Mouse (Mus musculus) olfactory bulb, adult 2 months (tissue): Measurements from ENCODE around the gene Slc27a3.

Experiments used
- CTCF ChIP-seq: fragments of 200-500 bp; IDR thresholded peaks from 2 replicates; pipeline ENCODE4 v1.5.1; 2012; ENCODE audit warnings: low read depth, mild to moderate bottlenecking, low read length, moderate library complexity; ENCODE audit not compliant: insufficient read depth
- POLR2A ChIP-seq: fragments of 200-500 bp; IDR thresholded peaks from 2 replicates; pipeline ENCODE4 v1.6.1; 2012; ENCODE audit warnings: mild to moderate bottlenecking, low read depth, low read length, moderate library complexity; ENCODE audit not compliant: insufficient read depth

- TF ChIP-seq POLR2A (no peak), CTCF (no peak)
Measured at GRCm38 (mm10) chr3:90372817-90373216, 16.9 kb downstream of the Slc27a3 start.
